Mouse (Mus musculus): ENCODE results near the gene Rgs12. TPM values are rescaled to one million over a fixed set of nuclear protein-coding genes. Genes with fewer than 3 reads are reported as not detected.

Gene Rgs12
- total and polyA plus RNA-seq, 3 experiments: 13.1 to 26.2 (median 16.5) TPM

DNA sequence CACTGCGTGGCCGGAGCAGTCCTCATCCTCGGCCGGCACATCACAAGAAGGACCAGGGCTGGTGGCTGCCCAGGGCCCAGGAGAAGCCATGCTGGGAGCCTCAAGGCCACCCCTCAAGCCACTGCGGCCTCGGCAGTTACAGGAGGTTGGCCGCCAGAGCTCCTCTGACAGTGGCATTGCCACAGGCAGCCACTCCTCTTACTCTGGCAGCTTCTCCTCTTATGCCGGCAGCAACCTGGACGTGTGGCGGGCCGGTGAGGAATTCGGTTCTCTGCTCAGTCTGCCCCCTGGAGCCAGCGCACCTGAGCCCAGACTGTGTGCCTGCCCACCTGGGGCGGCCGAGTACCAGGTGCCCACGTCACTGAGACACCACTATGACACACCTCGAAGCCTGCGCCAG lies 129.9 kb downstream of the Rgs12 start:
- Histone ChIP-seq H3K4me1 (ENCODE audit: control insufficient read depth, insufficient read depth, low read length) (peaks cover 3% of the 10 kb centered on the region; the same call in 1 of the 2 replicates), H3K9ac (ENCODE audit: low read depth, low read length) (no peak overlapping the region), H3K36me3 (ENCODE audit: control insufficient read depth, insufficient read depth, low read length) (no peaks in the 10 kb centered on the region), H3K27ac (no peak overlapping the region), H3K4me3 (no peak overlapping the region), H3K79me2 (replicated peaks; ENCODE audit: control insufficient read depth, insufficient read depth, low read length) (no peaks in the 10 kb centered on the region), H3K27me3 (ENCODE audit: control insufficient read depth, insufficient read depth, low read length) (no peaks in the 10 kb centered on the region)
- 72% methylated on average over 18 of the region's 18 CpGs for WGBS
- TF ChIP-seq POLR2A (IDR thresholded peaks at IDR 0.05; ENCODE audit: insufficient read depth, low read depth, low read length) (no peak), EP300 (IDR thresholded peaks at IDR 0.05; ENCODE audit: insufficient read depth, low read depth, low read length) (no peak), CTCF (IDR thresholded peaks at IDR 0.05) (no peak)
- intact Hi-C loops (cut with DNase I): no loop called here
- no peak for DNase-seq

DNA sequence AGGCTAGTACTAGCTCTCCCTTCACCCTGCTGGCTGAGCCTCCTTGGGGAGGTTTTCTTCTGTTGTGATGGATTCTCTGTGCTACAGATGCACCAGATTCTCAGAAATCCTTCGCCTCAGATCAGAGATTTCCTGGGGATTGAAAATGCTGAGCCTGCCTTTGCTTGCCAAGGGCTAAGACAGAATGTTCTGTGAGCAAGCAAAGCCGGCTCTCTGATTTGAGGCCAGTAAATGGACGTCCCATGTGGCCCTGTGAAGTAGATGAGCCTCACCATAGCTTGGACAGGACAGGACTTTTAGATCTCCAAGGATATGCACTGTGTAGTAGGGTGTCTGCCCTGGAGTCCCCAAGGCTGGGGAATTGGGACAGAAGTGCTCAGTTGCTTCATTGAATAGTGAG lies 135.7 kb downstream of the Rgs12 start:
- H3K4me1 ChIP-seq (ENCODE audit: control insufficient read depth, insufficient read depth, low read length): no peaks in the 10 kb centered on the region
- 77% methylated on average over 3 of the region's 3 CpGs for WGBS
- no peak for TF ChIP-seq CTCF (IDR thresholded peaks at IDR 0.05)
- no peak for TF ChIP-seq EP300 (IDR thresholded peaks at IDR 0.05; ENCODE audit: insufficient read depth, low read depth, low read length)
- TF ChIP-seq POLR2A (IDR thresholded peaks at IDR 0.05; ENCODE audit: insufficient read depth, low read depth, low read length): no peak
- H3K36me3 ChIP-seq (ENCODE audit: control insufficient read depth, insufficient read depth, low read length): no peaks in the 10 kb centered on the region
- no peak overlapping the region for H3K4me3 ChIP-seq
- H3K27me3 ChIP-seq (ENCODE audit: control insufficient read depth, insufficient read depth, low read length): no peaks in the 10 kb centered on the region
- intact Hi-C loops (cut with DNase I): loop anchor here (5.0 kb wide), 1 partner anchor 33 kb away; no protein-coding TSS in a partner anchor
- H3K79me2 ChIP-seq (replicated peaks; ENCODE audit: control insufficient read depth, insufficient read depth, low read length): no peaks in the 10 kb centered on the region
- DNase-seq: no peak
- no peak overlapping the region for H3K9ac ChIP-seq (ENCODE audit: low read depth, low read length)
- H3K27ac ChIP-seq: no peak overlapping the region

DNA sequence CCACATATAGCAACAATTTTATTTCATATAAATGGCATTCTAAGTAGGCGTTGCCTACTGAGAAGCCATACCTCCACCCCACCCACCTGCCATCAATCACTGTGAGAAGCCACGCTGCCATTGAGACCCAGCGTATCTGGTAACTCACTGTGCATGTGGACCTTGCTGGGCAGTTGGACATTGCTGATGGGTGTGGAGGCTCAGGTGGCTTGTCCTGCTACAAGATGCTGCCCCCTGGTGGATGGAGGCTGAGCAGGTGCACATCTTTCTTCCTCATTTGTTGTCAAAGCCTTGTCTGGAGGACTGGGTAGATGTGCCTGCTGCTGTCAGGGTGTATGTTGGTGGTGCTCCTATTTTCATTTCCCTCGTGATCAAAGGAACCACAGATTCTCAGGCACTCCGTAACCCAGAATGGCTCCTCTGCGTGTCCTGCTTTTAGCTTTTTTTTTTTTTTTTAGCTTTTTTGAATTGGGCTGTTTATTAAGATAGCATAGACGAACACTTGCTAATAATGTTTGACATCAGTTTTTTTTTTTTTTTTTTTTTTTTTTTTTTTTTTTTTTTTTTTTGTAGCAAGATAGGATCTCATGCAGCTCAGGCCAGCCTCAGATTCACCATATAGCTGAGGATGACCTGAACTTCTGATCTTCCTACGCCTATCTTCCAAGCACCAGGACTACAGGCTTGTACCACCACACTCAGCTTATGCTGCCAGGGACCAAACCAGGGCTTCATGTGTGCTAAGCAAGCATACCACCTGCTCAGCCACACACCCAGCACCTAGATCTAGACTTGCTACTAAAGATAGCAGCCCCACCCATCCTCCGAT lies 139.8 kb downstream of the Rgs12 start:
- no peaks in the 10 kb centered on the region for H3K36me3 ChIP-seq (ENCODE audit: control insufficient read depth, insufficient read depth, low read length)
- H3K27ac ChIP-seq: no peak overlapping the region
- no peak overlapping the region for H3K4me3 ChIP-seq
- DNase-seq: peak; percentile 43 to 64
- 72% methylated on average over 9 of the region's 9 CpGs for WGBS
- H3K79me2 ChIP-seq (replicated peaks; ENCODE audit: control insufficient read depth, insufficient read depth, low read length): no peaks in the 10 kb centered on the region
- intact Hi-C loops (cut with DNase I): loop anchor here (5.0 kb wide), 1 partner anchor 37 kb away; no protein-coding TSS in a partner anchor
- TF ChIP-seq EP300 (IDR thresholded peaks at IDR 0.05; ENCODE audit: insufficient read depth, low read depth, low read length) (no peak), CTCF (IDR thresholded peaks at IDR 0.05) (peak; percentile 77)
- H3K4me1 ChIP-seq (ENCODE audit: control insufficient read depth, insufficient read depth, low read length): no peaks in the 10 kb centered on the region
- no peak overlapping the region for H3K9ac ChIP-seq (ENCODE audit: low read depth, low read length)
- no peaks in the 10 kb centered on the region for H3K27me3 ChIP-seq (ENCODE audit: control insufficient read depth, insufficient read depth, low read length)

Small RNAs within 50 kb of the gene (microRNA-seq; reads per million reads assigned to microRNA genes)
- 5.0 to 7.9 reads per million in 2 experiments for gene Mir3097

Other genes starting within 250 kb of the Rgs12 start
- gene Htt, start 187.7 kb upstream of the Rgs12 start, total RNA-seq (2021): 10 to 100 TPM; 11.5 to 12.0 TPM
- gene Htt, start 187.7 kb upstream of the Rgs12 start, polyA plus RNA-seq (2012; rRNA removed): 6.5 and 11.0 TPM in 2 replicates
- gene Msantd1, start 41.4 kb upstream of the Rgs12 start, total RNA-seq (2021): under 1 TPM in 1 of 2 experiments, not detected in 1; 0.66 TPM
- gene Msantd1, start 41.4 kb upstream of the Rgs12 start, polyA plus RNA-seq (2012; rRNA removed): 0.96 and 1.0 TPM in 2 replicates
- gene Hgfac, start 92.1 kb downstream of the Rgs12 start, total RNA-seq (2021): under 1 TPM; 0.47 to 0.96 TPM
- gene Hgfac, start 92.1 kb downstream of the Rgs12 start, polyA plus RNA-seq (2012; rRNA removed): 0.94 and 1.3 TPM in 2 replicates
- 10 to 100 TPM; 34.9 to 35.6 TPM for gene Dok7, start 107.3 kb downstream of the Rgs12 start, total RNA-seq (2021)
- 23.8 and 25.4 TPM in 2 replicates for gene Dok7, start 107.3 kb downstream of the Rgs12 start, polyA plus RNA-seq (2012; rRNA removed)
- 10 to 100 TPM; 49.0 to 59.0 TPM for gene Lrpap1, start 156.3 kb downstream of the Rgs12 start, total RNA-seq (2021)
- 33.1 and 39.4 TPM in 2 replicates for gene Lrpap1, start 156.3 kb downstream of the Rgs12 start, polyA plus RNA-seq (2012; rRNA removed)

All from heart, adult 2 months (tissue).